Mouse (Mus musculus): ENCODE measurements around the gene Cnot6. TPM values are rescaled to one million over a fixed set of nuclear protein-coding genes. Genes with fewer than 3 reads are reported as not detected.
A peak's percentile ranks its signal among the peaks of the same experiment; 100 is the strongest.

Cnot6 gene
- polyA plus RNA-seq, 1 experiment from 2014 or later = 95.3 TPM

DNA sequence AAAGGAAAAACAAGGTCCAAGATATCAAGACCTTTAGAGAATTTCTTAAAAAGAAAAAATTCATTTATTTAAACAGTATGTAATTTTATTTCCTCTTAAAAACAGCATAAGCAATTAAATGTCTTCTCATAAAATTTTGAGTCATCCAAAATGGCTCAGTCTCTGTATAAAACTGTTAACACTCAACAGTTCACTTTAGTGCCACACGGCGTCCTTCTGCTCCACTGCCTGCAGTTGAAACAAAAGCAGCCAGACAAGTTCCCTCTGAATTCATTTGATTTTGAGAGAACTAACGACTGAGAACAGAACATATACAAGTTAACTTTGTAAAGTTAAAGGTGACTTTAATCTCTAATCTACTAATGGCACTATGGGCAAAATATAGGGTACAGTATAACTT is 39.1 kb downstream of the Cnot6 start:
- Histone ChIP-seq H3K36me3 (peaks cover 77% of the 10 kb centered on the region), H3K27me3 (no peaks in the 10 kb centered on the region), H3K4me1 (replicated peaks) (no peaks in the 10 kb centered on the region), H3K4me3 (replicated peaks) (no peak overlapping the region), H3K9me3 (no peaks in the 10 kb centered on the region), H3K9ac (replicated peaks) (no peak overlapping the region), H3K4me2 (no peak overlapping the region), H3K27ac (no peak overlapping the region)
- 77% methylated on average over 3 of the region's 3 CpGs for WGBS
- no peak for ATAC-seq (ENCODE audit: insufficient number of reproducible peaks, insufficient read depth, low FRiP score, low TSS enrichment, low read depth)

DNA sequence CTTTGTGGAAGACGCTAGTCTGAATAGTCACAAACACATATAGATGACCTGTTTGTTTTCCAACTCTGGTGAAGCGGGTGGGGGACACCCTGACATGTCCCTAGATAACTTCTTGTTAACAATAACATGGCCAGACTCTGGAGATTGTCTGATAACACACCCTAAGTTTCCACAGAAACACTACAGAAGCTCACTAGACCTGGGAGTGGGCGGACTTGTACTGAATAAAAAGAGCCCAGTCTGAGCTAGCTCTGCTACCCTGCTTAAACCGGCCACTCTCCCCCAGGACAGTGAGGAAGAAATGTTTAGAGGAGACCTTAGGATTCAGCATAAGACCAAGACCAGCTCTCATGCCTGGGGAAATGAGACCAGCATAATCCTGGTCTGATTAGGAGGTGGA is 47.1 kb downstream of the Cnot6 start:
- no peak overlapping the region for H3K9ac ChIP-seq (replicated peaks)
- ATAC-seq (ENCODE audit: insufficient number of reproducible peaks, insufficient read depth, low FRiP score, low TSS enrichment, low read depth) = 0 out of 2 replicates have a peak, but pooled peaks have one; percentile 34
- H3K27ac ChIP-seq = no peak overlapping the region
- WGBS = 81% methylated on average over 4 of the region's 4 CpGs
- H3K4me3 ChIP-seq (replicated peaks) = no peak overlapping the region
- peaks cover 20% of the 10 kb centered on the region for H3K36me3 ChIP-seq
- no peaks in the 10 kb centered on the region for H3K9me3 ChIP-seq
- no peaks in the 10 kb centered on the region for H3K4me1 ChIP-seq (replicated peaks)
- H3K27me3 ChIP-seq = no peaks in the 10 kb centered on the region
- H3K4me2 ChIP-seq = no peak overlapping the region

DNA sequence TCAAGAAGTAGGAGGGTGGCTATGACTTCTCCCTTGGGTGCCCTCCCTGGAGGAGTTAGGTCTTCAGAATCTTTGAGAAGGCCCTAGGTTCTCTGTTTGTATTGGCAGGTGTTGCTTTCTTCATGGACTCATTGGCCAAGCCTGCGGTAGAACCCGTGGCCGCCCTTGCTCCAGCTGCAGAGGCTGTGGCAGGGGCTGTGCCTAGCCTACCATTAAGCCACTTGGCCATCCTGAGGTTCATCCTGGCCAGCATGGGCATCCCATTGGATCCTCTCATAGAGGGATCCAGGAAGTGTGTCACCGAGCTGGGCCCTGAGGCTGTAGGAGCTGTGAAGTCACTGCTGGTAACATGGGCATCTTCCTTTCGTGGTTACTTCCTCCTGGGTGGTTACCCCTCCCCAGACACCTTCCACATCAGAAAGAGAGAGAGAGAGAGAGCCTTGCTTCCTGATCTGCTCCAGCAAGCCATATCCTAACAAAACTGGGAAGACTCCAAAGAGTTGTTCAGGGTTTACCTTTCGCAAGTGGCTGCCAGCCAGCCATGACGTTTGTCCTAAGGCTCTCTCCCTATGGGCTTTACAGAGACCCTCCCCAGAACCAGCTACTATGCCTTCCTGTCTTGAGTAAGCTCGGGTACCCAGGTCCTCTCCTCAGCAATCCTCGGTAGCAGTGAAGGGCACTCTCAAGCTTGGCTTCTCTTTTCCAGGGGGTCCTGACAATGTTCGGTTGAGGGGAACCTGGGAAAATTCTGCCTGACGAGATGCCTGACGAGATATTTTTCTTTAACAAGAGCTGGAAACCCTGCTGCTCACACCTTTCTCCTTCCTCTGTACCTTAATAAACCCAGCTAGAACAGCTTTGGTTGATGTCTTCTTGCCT is 48.0 kb downstream of the Cnot6 start:
- 77% methylated on average over 12 of the region's 12 CpGs for WGBS
- Histone ChIP-seq H3K27ac (no peak overlapping the region), H3K27me3 (no peaks in the 10 kb centered on the region), H3K36me3 (peaks cover 13% of the 10 kb centered on the region), H3K4me2 (no peak overlapping the region), H3K4me3 (replicated peaks) (no peak overlapping the region), H3K9ac (replicated peaks) (no peak overlapping the region), H3K4me1 (replicated peaks) (no peaks in the 10 kb centered on the region), H3K9me3 (no peaks in the 10 kb centered on the region)
- no peak for ATAC-seq (ENCODE audit: insufficient number of reproducible peaks, insufficient read depth, low FRiP score, low TSS enrichment, low read depth)

DNA sequence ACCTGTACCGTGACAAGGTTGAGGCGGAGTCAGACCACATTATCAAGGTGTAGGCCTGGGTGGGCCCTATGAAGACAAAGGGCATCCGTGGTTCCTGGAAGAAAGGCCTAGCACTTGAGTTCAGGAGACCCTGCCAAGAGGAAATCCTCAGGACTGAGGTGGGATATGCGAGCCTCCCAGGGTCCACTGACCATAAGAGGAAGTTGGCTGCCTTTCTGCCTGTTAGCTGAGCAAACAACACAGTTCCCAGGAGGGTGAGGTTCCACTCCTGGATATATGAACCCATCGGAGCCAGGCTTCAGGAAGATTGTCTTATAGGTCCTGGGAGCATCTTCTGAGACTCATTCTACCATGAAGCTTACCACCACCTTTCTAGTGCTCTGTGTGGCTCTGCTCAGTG is 49.2 kb downstream of the Cnot6 start, which contains the start of gene Scgb3a1:
Gene Scgb3a1 (plus strand): TSS at position 301 of the 400 bp plus-strand sequence.
- Histone ChIP-seq H3K4me3 (replicated peaks) (no peak within 1 kb of the TSS), H3K27ac (no peak within 1 kb of the TSS)
- 87% methylated on average over 5 of the region's 5 CpGs for WGBS

DNA sequence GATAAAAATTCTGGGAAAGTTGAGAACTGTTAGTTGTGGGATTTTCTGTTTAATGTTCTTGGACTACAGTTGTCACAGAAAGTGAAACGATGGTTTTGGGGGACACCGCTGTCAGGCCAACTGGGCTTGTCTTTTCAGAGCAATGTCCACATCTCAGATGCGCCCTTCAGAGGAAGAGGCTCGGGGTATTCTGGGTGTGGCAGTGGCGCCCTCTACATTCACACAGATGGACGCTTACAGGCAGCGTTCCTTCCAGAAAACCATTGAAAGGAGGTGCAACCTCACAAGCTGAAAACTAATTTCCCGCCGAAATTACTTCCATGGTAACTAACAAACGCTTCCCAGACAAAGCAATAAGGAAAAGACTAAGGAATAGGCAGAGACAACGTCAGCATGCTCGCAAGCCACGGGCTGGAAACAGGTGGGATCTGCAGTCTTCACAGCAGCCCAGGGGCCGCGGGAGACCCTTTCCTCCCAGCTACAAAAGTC is 50.2 kb downstream of the Cnot6 start:
- no peaks in the 10 kb centered on the region for H3K9me3 ChIP-seq
- H3K4me1 ChIP-seq (replicated peaks) = no peaks in the 10 kb centered on the region
- no peak overlapping the region for H3K4me3 ChIP-seq (replicated peaks)
- ATAC-seq (ENCODE audit: insufficient number of reproducible peaks, insufficient read depth, low FRiP score, low TSS enrichment, low read depth) = no peak
- H3K9ac ChIP-seq (replicated peaks) = no peak overlapping the region
- H3K27me3 ChIP-seq = no peaks in the 10 kb centered on the region
- 52% methylated on average over 15 of the region's 15 CpGs for WGBS
- H3K4me2 ChIP-seq = no peak overlapping the region
- H3K36me3 ChIP-seq = no peaks in the 10 kb centered on the region
- no peak overlapping the region for H3K27ac ChIP-seq

More for the DNA sequence above, 49.2 kb downstream of the Cnot6 start, which contains the start of gene Scgb3a1:
- Histone ChIP-seq H3K9me3 (no peaks in the 10 kb centered on the region), H3K36me3 (peaks cover under 1% of the 10 kb centered on the region; the same call in 1 of the 2 replicates), H3K4me1 (replicated peaks) (no peaks in the 10 kb centered on the region), H3K27me3 (no peaks in the 10 kb centered on the region), H3K9ac (replicated peaks) (no peak within 1 kb of the TSS), H3K4me2 (no peak within 1 kb of the TSS)
- no peak for ATAC-seq (ENCODE audit: insufficient number of reproducible peaks, insufficient read depth, low FRiP score, low TSS enrichment, low read depth)

DNA sequence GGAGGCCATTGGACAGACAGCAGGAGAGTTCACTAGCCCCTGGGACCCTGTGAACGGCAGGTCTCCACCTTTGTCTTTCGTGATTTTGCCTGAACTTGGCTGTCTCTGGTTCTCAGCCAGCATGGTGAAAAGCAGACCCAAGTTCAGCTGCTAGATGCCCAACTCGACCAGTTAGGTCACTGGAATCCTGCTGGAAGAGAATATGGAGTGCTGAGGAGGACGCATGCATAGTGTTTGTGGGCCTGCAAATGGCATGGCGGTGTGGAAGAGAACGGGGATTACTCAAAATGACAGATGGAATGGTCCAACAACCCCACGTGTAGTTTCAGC is 53.1 kb downstream of the Cnot6 start:
- no peaks in the 10 kb centered on the region for H3K27me3 ChIP-seq
- no peak overlapping the region for H3K4me3 ChIP-seq (replicated peaks)
- H3K27ac ChIP-seq = no peak overlapping the region
- H3K36me3 ChIP-seq = no peaks in the 10 kb centered on the region
- 0 out of 2 replicates have a peak, but pooled peaks cover under 1% of the 10 kb centered on the region for H3K9me3 ChIP-seq
- WGBS = 71% methylated on average over 7 of the region's 7 CpGs
- H3K9ac ChIP-seq (replicated peaks) = no peak overlapping the region
- ATAC-seq (ENCODE audit: insufficient number of reproducible peaks, insufficient read depth, low FRiP score, low TSS enrichment, low read depth) = no peak
- H3K4me1 ChIP-seq (replicated peaks) = no peaks in the 10 kb centered on the region
- H3K4me2 ChIP-seq = no peak overlapping the region

DNA sequence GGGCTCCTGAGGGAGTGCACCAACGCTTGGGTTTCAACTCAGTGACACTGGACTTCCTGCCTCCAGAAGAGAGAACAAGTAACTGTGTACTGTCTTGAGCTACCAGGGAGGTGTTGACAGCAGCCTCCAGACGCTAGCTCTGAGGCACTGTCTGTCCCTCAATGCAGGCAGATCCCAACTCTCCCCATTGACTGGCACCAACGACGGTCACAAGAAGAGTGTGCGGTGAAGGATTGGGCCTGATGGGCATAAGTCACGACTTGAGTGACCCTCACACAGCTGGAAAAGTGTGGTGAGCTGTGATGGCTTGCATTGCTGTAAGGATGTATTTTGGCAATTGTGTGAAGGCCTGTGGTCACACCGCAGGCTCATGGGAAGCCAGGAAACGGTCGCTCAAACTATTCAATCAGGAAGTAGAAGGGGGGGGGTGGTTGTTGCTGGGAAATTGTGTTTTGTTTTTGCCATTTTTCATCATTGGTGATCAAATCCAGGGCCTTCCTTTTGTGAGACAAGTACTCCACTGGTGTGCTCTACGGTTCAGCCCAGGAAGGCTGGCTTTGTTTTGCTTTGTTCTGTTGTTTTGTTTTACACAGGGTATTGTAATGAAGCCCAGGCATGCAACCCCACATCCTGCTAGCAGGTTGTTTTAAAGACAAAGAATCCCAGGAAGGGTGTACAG is 53.6 kb downstream of the Cnot6 start:
- Histone ChIP-seq H3K27ac (no peak overlapping the region), H3K9me3 (0 out of 2 replicates have a peak, but pooled peaks cover 4% of the 10 kb centered on the region), H3K27me3 (no peaks in the 10 kb centered on the region), H3K4me1 (replicated peaks) (no peaks in the 10 kb centered on the region), H3K9ac (replicated peaks) (no peak overlapping the region), H3K36me3 (no peaks in the 10 kb centered on the region), H3K4me3 (replicated peaks) (no peak overlapping the region), H3K4me2 (no peak overlapping the region)
- no peak for ATAC-seq (ENCODE audit: insufficient number of reproducible peaks, insufficient read depth, low FRiP score, low TSS enrichment, low read depth)
- WGBS = 73% methylated on average over 10 of the region's 10 CpGs

DNA sequence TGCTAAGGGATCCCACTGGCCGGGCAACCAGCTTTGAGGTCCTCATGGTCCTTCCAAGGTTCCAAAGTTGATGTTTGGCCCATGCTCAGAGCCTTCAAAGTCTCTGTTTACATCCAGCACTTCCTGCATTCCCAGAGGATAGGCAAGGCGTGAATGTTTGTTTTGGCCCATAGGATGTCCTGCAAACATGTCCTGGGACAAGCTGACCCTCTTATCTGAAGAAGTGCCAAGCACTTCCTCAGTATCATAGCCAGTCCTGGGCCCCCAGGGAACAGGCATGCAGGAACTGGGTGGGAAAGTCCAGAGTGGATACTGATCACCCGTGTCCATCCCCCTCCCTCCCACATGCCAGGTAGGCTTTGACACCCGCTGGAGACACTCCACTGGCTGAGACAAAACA is 54.5 kb downstream of the Cnot6 start:
- Histone ChIP-seq H3K4me3 (replicated peaks) (no peak overlapping the region), H3K27me3 (no peaks in the 10 kb centered on the region), H3K27ac (no peak overlapping the region), H3K9me3 (0 out of 2 replicates have a peak, but pooled peaks cover 4% of the 10 kb centered on the region), H3K4me2 (no peak overlapping the region), H3K4me1 (replicated peaks) (no peaks in the 10 kb centered on the region; the same call in 1 of the 2 replicates), H3K9ac (replicated peaks) (no peak overlapping the region), H3K36me3 (no peaks in the 10 kb centered on the region)
- ATAC-seq (ENCODE audit: insufficient number of reproducible peaks, insufficient read depth, low FRiP score, low TSS enrichment, low read depth) = no peak
- WGBS = 82% methylated on average over 4 of the region's 4 CpGs

DNA sequence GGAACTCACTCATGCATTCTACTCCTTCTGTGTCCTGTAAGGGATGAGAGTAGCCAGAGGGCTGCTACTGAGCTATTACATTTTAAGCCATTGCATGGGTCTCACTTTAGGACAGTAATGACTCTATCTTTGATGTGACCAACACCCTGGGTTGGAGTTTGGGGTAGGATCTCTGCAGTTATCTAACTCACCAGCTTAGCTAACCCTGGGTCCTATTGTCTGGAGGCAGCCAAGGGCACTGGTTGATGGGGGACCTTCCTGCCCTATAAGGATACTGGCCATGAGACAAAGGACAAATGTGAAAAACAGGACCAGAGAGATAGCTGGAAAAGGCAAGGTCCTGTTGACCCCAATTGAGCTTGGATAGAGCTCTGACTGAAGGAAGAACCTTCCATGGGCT is 57.0 kb downstream of the Cnot6 start:
- H3K4me2 ChIP-seq = no peak overlapping the region
- H3K9ac ChIP-seq (replicated peaks) = no peak overlapping the region
- no peak overlapping the region for H3K4me3 ChIP-seq (replicated peaks)
- no peaks in the 10 kb centered on the region for H3K36me3 ChIP-seq
- no peaks in the 10 kb centered on the region for H3K27me3 ChIP-seq
- H3K4me1 ChIP-seq (replicated peaks) = peaks cover 6% of the 10 kb centered on the region
- H3K27ac ChIP-seq = no peak overlapping the region
- 0 out of 2 replicates have a peak, but pooled peaks cover 4% of the 10 kb centered on the region for H3K9me3 ChIP-seq
- ATAC-seq (ENCODE audit: insufficient number of reproducible peaks, insufficient read depth, low FRiP score, low TSS enrichment, low read depth) = no peak

DNA sequence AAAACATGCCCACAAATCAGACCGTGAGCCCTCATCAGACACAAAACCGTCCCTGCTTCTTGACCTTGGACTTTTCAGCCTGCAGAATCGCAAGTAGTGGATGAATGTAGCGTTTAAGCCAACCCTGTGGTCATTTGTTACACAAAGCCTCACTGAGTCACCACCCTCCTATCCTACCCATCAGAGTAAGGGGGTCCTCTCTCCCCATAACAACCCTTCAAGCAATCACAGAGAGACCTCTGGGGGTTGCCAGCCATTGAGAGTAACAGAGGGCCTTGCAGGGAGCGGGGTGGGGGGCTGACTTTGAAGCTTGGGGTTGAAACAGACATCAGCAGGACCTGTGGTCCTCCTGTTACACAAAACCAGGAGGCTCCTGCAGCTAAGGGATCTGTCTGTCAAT is 57.9 kb downstream of the Cnot6 start:
- no peaks in the 10 kb centered on the region for H3K36me3 ChIP-seq
- no peak overlapping the region for H3K4me2 ChIP-seq
- no peaks in the 10 kb centered on the region for H3K27me3 ChIP-seq
- no peak overlapping the region for H3K27ac ChIP-seq
- H3K4me3 ChIP-seq (replicated peaks) = no peak overlapping the region
- H3K4me1 ChIP-seq (replicated peaks) = peaks cover 10% of the 10 kb centered on the region
- 89% methylated on average over 5 of the region's 5 CpGs for WGBS
- no peak for ATAC-seq (ENCODE audit: insufficient number of reproducible peaks, insufficient read depth, low FRiP score, low TSS enrichment, low read depth)
- H3K9me3 ChIP-seq = 0 out of 2 replicates have a peak, but pooled peaks cover 4% of the 10 kb centered on the region
- no peak overlapping the region for H3K9ac ChIP-seq (replicated peaks)

DNA sequence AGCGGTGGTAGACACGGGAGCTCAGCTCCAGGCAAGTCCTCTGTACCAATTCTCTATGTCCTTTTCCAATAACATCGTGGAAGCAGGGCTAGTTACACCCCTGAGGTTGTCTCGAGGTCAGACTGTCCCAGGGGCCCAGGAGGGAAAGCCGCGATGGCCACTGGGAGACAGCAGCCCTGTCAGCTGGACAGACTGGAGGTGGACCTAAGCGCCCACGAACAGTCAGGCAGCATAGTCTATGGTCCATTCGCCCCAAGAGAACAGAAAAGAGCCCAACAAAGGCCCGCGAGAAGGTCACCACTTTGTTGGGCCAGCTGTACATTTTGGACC is 59.5 kb downstream of the Cnot6 start:
- WGBS = 47% methylated on average over 11 of the region's 11 CpGs
- H3K9me3 ChIP-seq = 0 out of 2 replicates have a peak, but pooled peaks cover 4% of the 10 kb centered on the region
- H3K9ac ChIP-seq (replicated peaks) = no peak overlapping the region
- H3K27ac ChIP-seq = no peak overlapping the region
- H3K36me3 ChIP-seq = no peaks in the 10 kb centered on the region
- H3K4me1 ChIP-seq (replicated peaks) = peaks cover 10% of the 10 kb centered on the region
- H3K4me3 ChIP-seq (replicated peaks) = no peak overlapping the region
- 0 out of 2 replicates have a peak, but pooled peaks have one; percentile 29 for ATAC-seq (ENCODE audit: insufficient number of reproducible peaks, insufficient read depth, low FRiP score, low TSS enrichment, low read depth)
- H3K27me3 ChIP-seq = no peaks in the 10 kb centered on the region
- H3K4me2 ChIP-seq = peak overlapping the region; percentile 17
